Mouse (Mus musculus) kidney, adult 2 months (tissue): ENCODE measurements at regions not wholly inside any gene's neighbourhood (a gene's known extent, or its start where the extent isn't known, plus 50 kb on each side); places are given as distances from the start of the nearest gene placed in this dataset.

Experiments used
- CTCF ChIP-seq: fragments of 200-500 bp; conservative IDR thresholded peaks from 2 replicates; pipeline ENCODE4 v1.5.1; 2011; ENCODE audit warnings: low read depth, mild to moderate bottlenecking, control low read depth, low read length, moderate library complexity, mixed read lengths; ENCODE audit not compliant: insufficient read depth, insufficient read length
- POLR2A ChIP-seq: fragments of 200-500 bp; IDR thresholded peaks from one replicate; pipeline ENCODE4 v1.6.1; 2011; ENCODE audit warnings: low read depth, low read length, control low read depth

DNA sequence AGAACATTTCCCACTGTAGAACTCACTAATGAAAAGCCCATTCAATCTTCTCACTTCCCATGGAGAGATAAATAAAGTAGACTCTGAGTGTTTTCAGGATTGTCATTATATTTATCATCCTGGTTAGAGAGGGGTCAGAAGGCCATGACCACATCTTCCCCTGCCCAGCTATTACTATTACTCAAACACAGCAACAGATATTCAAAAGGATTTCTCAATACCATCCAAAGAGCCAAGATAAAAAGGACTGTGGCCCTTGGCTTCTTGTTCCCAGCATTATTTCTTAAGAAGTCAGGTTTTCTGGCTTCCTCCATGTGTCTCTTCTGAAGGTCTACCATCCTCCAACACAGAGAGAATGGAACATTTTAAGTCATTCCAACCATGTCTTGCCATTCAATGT lies 199.6 kb upstream of the Egflam start:
- TF ChIP-seq POLR2A (no peak), CTCF (no peak)
